Mouse (Mus musculus): ENCODE data around the gene Mmp19. TPM values are rescaled to one million over a fixed set of nuclear protein-coding genes. Genes with fewer than 3 reads are reported as not detected.
"Not testable (repeated sequence)": the region's sequence is repeated elsewhere in the genome, so short reads cannot be mapped to it uniquely, and the experiment has no call there.

The Mmp19 gene
- polyA plus RNA-seq, 1 experiment from 2014 or later: 0.60 TPM

- H3K27ac ChIP-seq (ENCODE audit: low read depth, low read length): peak overlapping the region; percentile 46; the same call in 1 of the 2 replicates
- H3K36me3 ChIP-seq (ENCODE audit: control insufficient read depth, insufficient read depth, low read length): peaks cover 3% of the 10 kb centered on the region; the same call in 1 of the 2 replicates
- H3K9ac ChIP-seq (ENCODE audit: low read length): peak overlapping the region; percentile 87
- WGBS: 5% methylated on average over 13 of the region's 13 CpGs
- no peaks in the 10 kb centered on the region for H3K9me3 ChIP-seq (ENCODE audit: control insufficient read depth, low read length)
- H3K4me1 ChIP-seq (replicated peaks; ENCODE audit: control insufficient read depth, insufficient read depth, low read length): no peaks in the 10 kb centered on the region; the same call in 1 of the 2 replicates
- DNase-seq (ENCODE audit: low spot score) (no peak), ATAC-seq (replicated peaks; ENCODE audit: low FRiP score) (peak; percentile 13; the same call in 1 of the 2 replicates)
- peak overlapping the region; percentile 89 for H3K4me3 ChIP-seq (ENCODE audit: low read depth, low read length)
- H3K4me2 ChIP-seq (ENCODE audit: low read depth, low read length, severe bottlenecking): peak overlapping the region; percentile 81
- H3K27me3 ChIP-seq (ENCODE audit: control insufficient read depth, insufficient read depth, low read length): no peaks in the 10 kb centered on the region
These were observed 31.4 kb downstream of the Mmp19 start for GRCm38 (mm10) chr10:128822135-128822534.

- Histone ChIP-seq H3K4me3 (ENCODE audit: low read depth, low read length) (peak overlapping the region; percentile 89), H3K4me2 (ENCODE audit: low read depth, low read length, severe bottlenecking) (peak overlapping the region; percentile 81; the same call in 1 of the 2 replicates)
- not testable (repeated sequence) for H3K9me3 ChIP-seq (ENCODE audit: control insufficient read depth, low read length); DNase-seq (ENCODE audit: low spot score); H3K36me3 ChIP-seq (ENCODE audit: control insufficient read depth, insufficient read depth, low read length); H3K9ac ChIP-seq (ENCODE audit: low read length); H3K27ac ChIP-seq (ENCODE audit: low read depth, low read length); H3K4me1 ChIP-seq (replicated peaks; ENCODE audit: control insufficient read depth, insufficient read depth, low read length); ATAC-seq (replicated peaks; ENCODE audit: low FRiP score); H3K27me3 ChIP-seq (ENCODE audit: control insufficient read depth, insufficient read depth, low read length)
- 76% methylated on average over 4 of the region's 4 CpGs for WGBS
These were observed 32.4 kb downstream of the Mmp19 start for GRCm38 (mm10) chr10:128823087-128823486.

- WGBS: 98% methylated on average over 9 of the region's 9 CpGs
- no peak overlapping the region for H3K9ac ChIP-seq (ENCODE audit: low read length)
- no peak overlapping the region for H3K27ac ChIP-seq (ENCODE audit: low read depth, low read length)
- H3K4me2 ChIP-seq (ENCODE audit: low read depth, low read length, severe bottlenecking): no peak overlapping the region
- no peaks in the 10 kb centered on the region; the same call in 1 of the 2 replicates for H3K4me1 ChIP-seq (replicated peaks; ENCODE audit: control insufficient read depth, insufficient read depth, low read length)
- H3K9me3 ChIP-seq (ENCODE audit: control insufficient read depth, low read length): no peaks in the 10 kb centered on the region
- H3K27me3 ChIP-seq (ENCODE audit: control insufficient read depth, insufficient read depth, low read length): no peaks in the 10 kb centered on the region
- no peak for ATAC-seq (replicated peaks; ENCODE audit: low FRiP score)
- H3K4me3 ChIP-seq (ENCODE audit: low read depth, low read length): no peak overlapping the region
- H3K36me3 ChIP-seq (ENCODE audit: control insufficient read depth, insufficient read depth, low read length): no peaks in the 10 kb centered on the region
- no peak for DNase-seq (ENCODE audit: low spot score)
These were observed 33.1 kb downstream of the Mmp19 start for GRCm38 (mm10) chr10:128823821-128824220.

- Histone ChIP-seq H3K4me3 (ENCODE audit: low read depth, low read length) (no peak overlapping the region), H3K27ac (ENCODE audit: low read depth, low read length) (no peak overlapping the region), H3K4me1 (replicated peaks; ENCODE audit: control insufficient read depth, insufficient read depth, low read length) (no peaks in the 10 kb centered on the region), H3K4me2 (ENCODE audit: low read depth, low read length, severe bottlenecking) (no peak overlapping the region), H3K9me3 (ENCODE audit: control insufficient read depth, low read length) (no peaks in the 10 kb centered on the region), H3K36me3 (ENCODE audit: control insufficient read depth, insufficient read depth, low read length) (peaks cover 3% of the 10 kb centered on the region), H3K27me3 (ENCODE audit: control insufficient read depth, insufficient read depth, low read length) (no peaks in the 10 kb centered on the region), H3K9ac (ENCODE audit: low read length) (no peak overlapping the region)
- DNase-seq (ENCODE audit: low spot score) (no peak), ATAC-seq (replicated peaks; ENCODE audit: low FRiP score) (no peak)
These were observed 46.7 kb downstream of the Mmp19 start for GRCm38 (mm10) chr10:128837400-128837799.

- no peak overlapping the region for H3K4me2 ChIP-seq (ENCODE audit: low read depth, low read length, severe bottlenecking)
- H3K9me3 ChIP-seq (ENCODE audit: control insufficient read depth, low read length): no peaks in the 10 kb centered on the region
- no peak overlapping the region for H3K9ac ChIP-seq (ENCODE audit: low read length)
- no peak for ATAC-seq (replicated peaks; ENCODE audit: low FRiP score)
- DNase-seq (ENCODE audit: low spot score): no peak
- H3K4me1 ChIP-seq (replicated peaks; ENCODE audit: control insufficient read depth, insufficient read depth, low read length): no peaks in the 10 kb centered on the region
- no peaks in the 10 kb centered on the region; the same call in 1 of the 2 replicates for H3K36me3 ChIP-seq (ENCODE audit: control insufficient read depth, insufficient read depth, low read length)
- no peak overlapping the region for H3K4me3 ChIP-seq (ENCODE audit: low read depth, low read length)
- no peaks in the 10 kb centered on the region for H3K27me3 ChIP-seq (ENCODE audit: control insufficient read depth, insufficient read depth, low read length)
- H3K27ac ChIP-seq (ENCODE audit: low read depth, low read length): no peak overlapping the region
These were observed 48.7 kb downstream of the Mmp19 start for GRCm38 (mm10) chr10:128839434-128839833.

- ATAC-seq (replicated peaks; ENCODE audit: low FRiP score) (no peak), DNase-seq (ENCODE audit: low spot score) (no peak)
- Histone ChIP-seq H3K9me3 (ENCODE audit: control insufficient read depth, low read length) (no peaks in the 10 kb centered on the region), H3K4me3 (ENCODE audit: low read depth, low read length) (no peak overlapping the region), H3K27ac (ENCODE audit: low read depth, low read length) (no peak overlapping the region), H3K4me2 (ENCODE audit: low read depth, low read length, severe bottlenecking) (no peak overlapping the region), H3K36me3 (ENCODE audit: control insufficient read depth, insufficient read depth, low read length) (no peaks in the 10 kb centered on the region; the same call in 1 of the 2 replicates), H3K27me3 (ENCODE audit: control insufficient read depth, insufficient read depth, low read length) (no peaks in the 10 kb centered on the region), H3K4me1 (replicated peaks; ENCODE audit: control insufficient read depth, insufficient read depth, low read length) (no peaks in the 10 kb centered on the region), H3K9ac (ENCODE audit: low read length) (no peak overlapping the region)
These were observed 49.9 kb downstream of the Mmp19 start for GRCm38 (mm10) chr10:128840612-128841011.

- H3K9me3 ChIP-seq (ENCODE audit: control insufficient read depth, low read length): no peaks in the 10 kb centered on the region
- ATAC-seq (replicated peaks; ENCODE audit: low FRiP score): no peak
- peaks cover 3% of the 10 kb centered on the region; the same call in 1 of the 2 replicates for H3K36me3 ChIP-seq (ENCODE audit: control insufficient read depth, insufficient read depth, low read length)
- WGBS: 94% methylated on average over 5 of the region's 5 CpGs
- no peak overlapping the region for H3K27ac ChIP-seq (ENCODE audit: low read depth, low read length)
- DNase-seq (ENCODE audit: low spot score): no peak
- H3K4me3 ChIP-seq (ENCODE audit: low read depth, low read length): no peak overlapping the region
- no peaks in the 10 kb centered on the region for H3K27me3 ChIP-seq (ENCODE audit: control insufficient read depth, insufficient read depth, low read length)
- no peaks in the 10 kb centered on the region for H3K4me1 ChIP-seq (replicated peaks; ENCODE audit: control insufficient read depth, insufficient read depth, low read length)
- H3K9ac ChIP-seq (ENCODE audit: low read length): no peak overlapping the region
- no peak overlapping the region for H3K4me2 ChIP-seq (ENCODE audit: low read depth, low read length, severe bottlenecking)
These were observed 52.5 kb downstream of the Mmp19 start for GRCm38 (mm10) chr10:128843260-128843659.

GRCm38 (mm10) chr10:128845516-128845915 lies 54.8 kb downstream of the Mmp19 start:
- 52% methylated on average over 2 of the region's 2 CpGs for WGBS
- H3K9me3 ChIP-seq (ENCODE audit: control insufficient read depth, low read length): no peaks in the 10 kb centered on the region
- H3K9ac ChIP-seq (ENCODE audit: low read length): no peak overlapping the region
- peaks cover 3% of the 10 kb centered on the region; the same call in 1 of the 2 replicates for H3K36me3 ChIP-seq (ENCODE audit: control insufficient read depth, insufficient read depth, low read length)
- H3K4me2 ChIP-seq (ENCODE audit: low read depth, low read length, severe bottlenecking): no peak overlapping the region
- no peak overlapping the region for H3K27ac ChIP-seq (ENCODE audit: low read depth, low read length)
- no peak overlapping the region for H3K4me3 ChIP-seq (ENCODE audit: low read depth, low read length)
- ATAC-seq (replicated peaks; ENCODE audit: low FRiP score) (no peak), DNase-seq (ENCODE audit: low spot score) (no peak)
- H3K27me3 ChIP-seq (ENCODE audit: control insufficient read depth, insufficient read depth, low read length): no peaks in the 10 kb centered on the region
- no peaks in the 10 kb centered on the region for H3K4me1 ChIP-seq (replicated peaks; ENCODE audit: control insufficient read depth, insufficient read depth, low read length)

- Histone ChIP-seq H3K4me2 (ENCODE audit: low read depth, low read length, severe bottlenecking) (no peak overlapping the region), H3K27me3 (ENCODE audit: control insufficient read depth, insufficient read depth, low read length) (no peaks in the 10 kb centered on the region), H3K4me3 (ENCODE audit: low read depth, low read length) (no peak overlapping the region), H3K27ac (ENCODE audit: low read depth, low read length) (no peak overlapping the region), H3K4me1 (replicated peaks; ENCODE audit: control insufficient read depth, insufficient read depth, low read length) (no peaks in the 10 kb centered on the region), H3K9me3 (ENCODE audit: control insufficient read depth, low read length) (no peaks in the 10 kb centered on the region), H3K9ac (ENCODE audit: low read length) (no peak overlapping the region), H3K36me3 (ENCODE audit: control insufficient read depth, insufficient read depth, low read length) (0 out of 2 replicates have a peak, but pooled peaks cover 3% of the 10 kb centered on the region)
- 96% methylated on average over 4 of the region's 4 CpGs for WGBS
- ATAC-seq (replicated peaks; ENCODE audit: low FRiP score) (no peak), DNase-seq (ENCODE audit: low spot score) (no peak)
These were observed 56.0 kb downstream of the Mmp19 start for GRCm38 (mm10) chr10:128846664-128847063.
